Mouse (Mus musculus) liver, adult 2 months (tissue): Measurements from ENCODE around the gene Cldnd1. TPM values are rescaled to one million over a fixed set of nuclear protein-coding genes. Genes with fewer than 3 reads are reported as not detected.

Source experiments
- DNase-seq: peaks from one replicate; pipeline ENCODE4 v3.0.0-alpha.2; 2011; ENCODE audit warnings: low read depth, low spot score; ENCODE audit errors: extremely low read depth
- H3K27ac ChIP-seq: fragments of 200-500 bp; replicated peaks from 2 replicates; pipeline ENCODE4 v1.5.1; 2012; ENCODE audit warnings: low read depth, mild to moderate bottlenecking, control low read depth, inconsistent platforms, low read length; ENCODE audit not compliant: insufficient read depth
- H3K27me3 ChIP-seq: fragments of 200-500 bp; 2 replicates; pipeline ENCODE4 v1.6.1; 2012; ENCODE audit warnings: mild to moderate bottlenecking, moderate library complexity, low read length, inconsistent platforms; ENCODE audit not compliant: control insufficient read depth, insufficient read depth
- H3K36me3 ChIP-seq: fragments of 200-500 bp; 2 replicates; pipeline ENCODE4 v1.6.1; 2012; ENCODE audit warnings: low read length, inconsistent platforms; ENCODE audit not compliant: control insufficient read depth, insufficient read depth
- H3K4me1 ChIP-seq: fragments of 200-500 bp; 2 replicates; pipeline ENCODE4 v1.6.1; 2011; ENCODE audit warnings: low read length; ENCODE audit not compliant: control insufficient read depth, insufficient read depth
- H3K4me3 ChIP-seq: fragments of 200-500 bp; 2 replicates; pipeline ENCODE4 v1.5.1; 2011; ENCODE audit warnings: low read depth, mild to moderate bottlenecking, control low read depth, low read length, moderate library complexity; ENCODE audit not compliant: insufficient read depth
- H3K79me2 ChIP-seq: fragments of 200-500 bp; 2 replicates; pipeline ENCODE4 v1.6.1; 2012; ENCODE audit warnings: inconsistent platforms, mild to moderate bottlenecking, low read length, moderate library complexity; ENCODE audit not compliant: control insufficient read depth, insufficient read depth
- H3K9ac ChIP-seq: fragments of 200-500 bp; 2 replicates; pipeline ENCODE4 v1.6.1; 2012; ENCODE audit warnings: low read depth, mild to moderate bottlenecking, control low read depth, inconsistent platforms, low read length
- CTCF ChIP-seq: fragments of 200-500 bp; IDR thresholded peaks from 2 replicates; pipeline ENCODE4 v1.5.1; 2011; ENCODE audit warnings: low read depth, low read length, control low read depth
- POLR2A ChIP-seq: fragments of 200-500 bp; IDR thresholded peaks from 2 replicates; pipeline ENCODE4 v1.6.1; 2011; ENCODE audit warnings: low read length, control low read depth; ENCODE audit not compliant: insufficient read depth; ENCODE audit errors: extremely low read depth
- WGBS: fragments of 180-500 bp; shearing (Covaris S2); methylation state at CpG from one replicate; pipeline ENCODE4 v1.1.7; 2018; 5-methylcytosine and 5-hydroxymethylcytosine counted together
- polyA plus RNA-seq: library from polyadenylated mRNA; depleted of rRNA; stranded (reverse); fragments of >200 nt; gene quantifications from 2 replicates; pipeline ENCODE4 v1.2.3, GENCODE M21; 2012
- total RNA-seq: library from RNA; depleted of rRNA; stranded (reverse); fragments of >200 nt; gene quantifications from 2 replicates; pipeline ENCODE4 v1.2.3, GENCODE M21; 2014

Gene Cldnd1
- total and polyA plus RNA-seq, 2 experiments: 8.4 to 32.3 TPM

DNA sequence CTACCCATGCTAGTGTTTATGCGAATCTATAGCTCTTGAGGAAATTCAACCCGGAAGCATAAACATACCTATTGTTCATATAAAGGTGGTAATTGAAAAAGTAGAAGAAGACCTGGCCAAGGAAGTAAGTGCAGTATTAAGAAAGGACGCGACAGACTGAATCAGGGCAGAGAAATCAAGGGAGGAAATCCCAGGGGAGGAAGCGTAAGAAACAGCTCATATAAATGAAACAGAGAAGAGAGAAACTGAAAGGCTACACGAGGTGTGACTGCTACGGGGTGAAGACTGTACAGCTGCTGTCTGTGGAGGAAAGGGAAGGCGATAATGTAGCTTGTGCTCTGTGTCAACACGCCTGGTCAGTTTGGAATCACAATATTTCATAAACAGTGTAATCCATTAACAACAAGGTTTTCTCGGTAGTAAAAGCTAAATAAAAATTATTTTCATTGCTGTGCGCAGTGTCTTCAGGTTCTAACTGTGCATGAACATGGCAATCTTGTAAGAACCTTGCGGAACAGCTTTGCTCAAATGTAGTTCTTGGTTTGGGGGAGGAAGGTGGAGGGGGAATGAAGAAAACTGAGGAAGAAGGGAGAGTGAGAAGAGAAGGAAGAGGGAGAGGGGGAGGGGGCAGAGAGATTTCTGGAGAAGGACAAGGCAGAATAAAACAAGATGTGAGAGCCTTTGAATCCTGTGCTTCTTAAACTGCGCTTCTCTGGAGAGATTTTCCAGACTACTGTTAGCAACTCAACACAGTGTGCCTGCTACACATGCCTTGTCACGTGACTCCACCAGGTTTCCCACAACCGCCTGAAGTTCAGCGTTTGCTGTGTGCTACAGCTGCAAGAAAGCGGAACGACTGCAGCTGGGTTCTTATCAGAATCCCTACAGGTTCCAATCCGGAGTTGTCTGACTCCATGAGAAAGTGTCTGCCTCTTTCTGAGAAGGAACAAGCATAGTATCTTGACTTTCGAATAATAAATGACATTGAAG lies 41.9 kb upstream of the Cldnd1 start:
- TF ChIP-seq POLR2A: no peak
- no peak for TF ChIP-seq CTCF
- peak overlapping the region; percentile 33; the same call in 1 of the 2 replicates for H3K4me3 ChIP-seq
- no peak overlapping the region for H3K9ac ChIP-seq
- no peak overlapping the region for H3K27ac ChIP-seq
- peaks cover 8% of the 10 kb centered on the region for H3K36me3 ChIP-seq
- H3K27me3 ChIP-seq: no peaks in the 10 kb centered on the region
- no peaks in the 10 kb centered on the region for H3K79me2 ChIP-seq
- H3K4me1 ChIP-seq: no peaks in the 10 kb centered on the region
- WGBS: 74% methylated on average over 20 of the region's 20 CpGs
- DNase-seq: no peak

DNA sequence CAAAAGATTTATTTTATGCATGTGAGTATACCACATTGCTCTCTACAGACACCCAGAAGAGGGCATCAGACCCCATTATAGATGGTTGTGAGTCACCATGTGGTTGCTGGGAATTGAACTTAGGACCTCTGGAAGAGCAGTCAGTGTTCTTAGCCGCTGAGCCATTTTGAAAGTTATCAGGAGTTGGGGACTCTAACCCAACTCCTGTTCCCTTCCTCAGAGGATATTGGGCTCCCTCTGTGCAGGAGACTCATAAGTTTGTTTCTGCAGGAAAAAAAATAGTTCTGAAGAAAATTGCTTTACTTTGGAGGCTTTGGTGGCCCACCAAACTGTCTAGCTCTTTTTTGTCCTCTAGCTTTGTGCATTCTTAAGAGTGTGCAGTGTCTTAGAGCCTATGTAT lies 39.2 kb upstream of the Cldnd1 start:
- 93% methylated on average over 1 of the region's 1 CpGs for WGBS

DNA sequence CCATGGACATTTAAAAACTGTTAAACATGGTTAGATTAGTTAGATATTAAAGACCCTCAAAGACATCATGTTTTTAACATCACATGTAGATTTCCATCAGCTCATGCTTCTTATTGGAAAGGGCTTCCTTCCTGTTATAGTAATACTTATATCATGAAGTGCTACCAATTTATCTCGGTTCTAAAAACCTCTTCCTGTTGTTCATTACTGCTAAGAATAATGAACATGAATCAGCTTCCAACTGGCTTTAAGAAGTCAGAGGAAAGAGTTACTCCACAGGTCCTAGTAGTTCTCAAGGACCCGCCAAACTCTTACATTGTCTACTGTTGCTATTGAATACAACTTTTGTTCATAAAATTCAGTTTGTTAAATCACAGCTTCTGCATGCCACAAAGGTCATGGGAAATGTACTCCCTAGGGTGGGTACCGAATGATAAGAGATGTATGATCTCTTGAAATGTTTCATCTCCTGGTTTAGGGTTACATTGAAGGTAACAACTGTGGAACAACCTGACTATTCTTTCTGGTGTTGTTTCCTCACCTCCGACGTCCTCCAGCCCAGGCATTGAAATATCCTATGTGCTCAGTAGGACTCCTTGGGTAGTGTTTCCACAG lies 38.0 kb upstream of the Cldnd1 start:
- 76% methylated on average over 5 of the region's 5 CpGs for WGBS
- H3K27ac ChIP-seq: no peak overlapping the region
- no peak overlapping the region for H3K4me3 ChIP-seq
- no peaks in the 10 kb centered on the region for H3K27me3 ChIP-seq
- H3K9ac ChIP-seq: no peak overlapping the region
- DNase-seq: no peak
- no peak for TF ChIP-seq POLR2A
- TF ChIP-seq CTCF: no peak
- no peaks in the 10 kb centered on the region for H3K4me1 ChIP-seq
- H3K79me2 ChIP-seq: no peaks in the 10 kb centered on the region
- H3K36me3 ChIP-seq: no peaks in the 10 kb centered on the region

More for the DNA sequence above, 39.2 kb upstream of the Cldnd1 start:
- no peaks in the 10 kb centered on the region for H3K27me3 ChIP-seq
- H3K79me2 ChIP-seq: no peaks in the 10 kb centered on the region
- no peak overlapping the region for H3K4me3 ChIP-seq
- no peak overlapping the region for H3K9ac ChIP-seq
- no peaks in the 10 kb centered on the region for H3K4me1 ChIP-seq
- no peak for DNase-seq
- TF ChIP-seq CTCF: no peak
- no peak for TF ChIP-seq POLR2A
- no peak overlapping the region for H3K27ac ChIP-seq
- no peaks in the 10 kb centered on the region for H3K36me3 ChIP-seq

DNA sequence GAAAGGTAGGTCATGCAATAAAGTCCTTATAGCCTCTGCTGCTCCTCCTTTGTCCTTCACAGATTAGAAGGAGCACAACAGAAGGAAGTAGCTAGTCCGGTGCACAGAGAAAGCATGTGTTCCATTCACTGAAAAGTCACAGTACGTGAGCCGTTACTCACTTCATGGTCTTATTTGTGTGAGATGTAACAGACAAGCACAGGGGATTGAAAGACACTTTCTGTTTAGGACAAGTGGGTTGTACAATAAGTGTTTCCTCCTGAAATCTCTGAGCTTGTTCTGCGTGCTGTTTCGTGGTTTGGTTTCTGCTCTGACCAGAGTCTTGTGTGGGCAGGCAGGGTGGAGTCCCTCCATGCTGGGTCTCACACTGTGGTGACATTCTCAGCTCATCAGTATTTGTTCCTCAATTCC lies 37.4 kb upstream of the Cldnd1 start:
- WGBS: 71% methylated on average over 5 of the region's 5 CpGs
- Histone ChIP-seq H3K27ac (no peak overlapping the region), H3K27me3 (no peaks in the 10 kb centered on the region), H3K4me3 (no peak overlapping the region), H3K9ac (no peak overlapping the region), H3K79me2 (no peaks in the 10 kb centered on the region), H3K4me1 (no peaks in the 10 kb centered on the region), H3K36me3 (no peaks in the 10 kb centered on the region)
- TF ChIP-seq CTCF (no peak), POLR2A (no peak)
- DNase-seq: no peak

DNA sequence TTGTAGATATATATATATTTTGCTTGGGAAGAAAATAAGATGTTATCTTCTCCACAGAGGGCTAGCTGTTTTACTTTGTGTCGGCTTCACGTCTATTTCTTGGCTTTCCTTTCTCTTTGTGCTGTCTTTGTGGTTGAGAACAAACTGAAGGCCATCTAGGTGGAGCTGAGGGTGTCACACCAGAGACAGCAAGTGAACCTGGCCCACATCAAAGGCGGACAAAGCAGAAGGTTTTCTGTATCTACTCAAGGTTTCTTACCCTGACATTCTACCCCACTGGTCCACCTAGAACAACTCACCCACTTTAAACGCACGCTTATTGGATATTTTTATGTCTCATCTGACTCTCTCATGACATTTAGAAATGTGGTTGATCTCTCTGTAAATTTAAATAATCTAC lies 33.6 kb upstream of the Cldnd1 start:
- 93% methylated on average over 5 of the region's 5 CpGs for WGBS
- H3K27me3 ChIP-seq: no peaks in the 10 kb centered on the region
- TF ChIP-seq POLR2A (no peak), CTCF (no peak)
- no peaks in the 10 kb centered on the region for H3K79me2 ChIP-seq
- H3K4me3 ChIP-seq: no peak overlapping the region
- DNase-seq: no peak
- H3K27ac ChIP-seq: no peak overlapping the region
- H3K36me3 ChIP-seq: no peaks in the 10 kb centered on the region
- H3K9ac ChIP-seq: no peak overlapping the region
- H3K4me1 ChIP-seq: no peaks in the 10 kb centered on the region
